In genomic region chr2:33176516-33176915, GRCm38 (mm10) we compare ENCODE assay signal across 13 mouse cellular contexts. TPM values are rescaled to one million over a fixed set of nuclear protein-coding genes. Genes with fewer than 3 reads are reported as not detected.
A peak's percentile ranks its signal among the peaks of the same experiment; 100 is the strongest.
DNase-seq lines count a peak whose midpoint lies in the region; ATAC-seq and TF ChIP-seq lines count a peak whose summit lies in the region.
"Had no signal": no experiment of that assay in that cellular context is flagged by ENCODE, and none has a peak within 500 bp of the region (broad histone marks: within the 10 kb centered on the region; RNA-seq: fewer than 3 reads in every experiment).

No protein-coding gene starts in this region.

- peak; percentile 84 for ATAC-seq in granulocyte monocyte progenitor cell, adult 5-6 weeks (replicated peaks; ENCODE audit: poor library complexity, severe bottlenecking)
- ATAC-seq in hindbrain, embryonic 14.5 days (ENCODE audit: low FRiP score) = no peak
- ATAC-seq: hindbrain, postnatal 0 days; liver, postnatal 0 days had no signal

- no peaks in the 10 kb centered on the region for H3K27me3 ChIP-seq in heart, embryonic 10.5 days (ENCODE audit: insufficient read depth, poor library complexity, severe bottlenecking)
- H3K27me3 ChIP-seq in hindbrain, embryonic 14.5 days (ENCODE audit: control insufficient read depth, insufficient read depth, low read length) = no peaks in the 10 kb centered on the region
- no peaks in the 10 kb centered on the region for H3K27me3 ChIP-seq in embryonic facial prominence, embryonic 10.5 days (replicated peaks; ENCODE audit: low read depth, poor library complexity, severe bottlenecking)
- H3K27me3 ChIP-seq: limb, embryonic 13.5 days had no signal

- no peak for TF ChIP-seq POLR2A in olfactory bulb, adult 2 months (IDR thresholded peaks at IDR 0.05; ENCODE audit: insufficient read depth, low read depth, low read length)

- peaks cover 49% of the 10 kb centered on the region for H3K4me1 ChIP-seq in heart, embryonic 10.5 days
- peaks cover 65% of the 10 kb centered on the region for H3K4me1 ChIP-seq in olfactory bulb, adult 2 months (ENCODE audit: control insufficient read depth, insufficient read depth, low read length)
- peaks cover 24% of the 10 kb centered on the region for H3K4me1 ChIP-seq in hindbrain, embryonic 14.5 days (replicated peaks; ENCODE audit: control insufficient read depth, insufficient read depth, low read length)
- H3K4me1 ChIP-seq in embryonic facial prominence, embryonic 10.5 days = peaks cover 36% of the 10 kb centered on the region

- intact Hi-C loops in heart, postnatal 10 days (cut with DNase I) = loop anchor here (5.0 kb wide), 1 partner anchor 41 kb away; the partner anchor contains the start of gene Angptl2

- H3K9ac ChIP-seq in hindbrain, embryonic 14.5 days = no peak overlapping the region
- H3K9ac ChIP-seq: limb, embryonic 13.5 days; liver, postnatal 0 days had no signal

- H3K36me3 ChIP-seq in heart, embryonic 10.5 days = no peaks in the 10 kb centered on the region
- H3K36me3 ChIP-seq in hindbrain, embryonic 14.5 days (replicated peaks; ENCODE audit: control insufficient read depth, insufficient read depth) = peaks cover 28% of the 10 kb centered on the region
- H3K36me3 ChIP-seq in embryonic facial prominence, embryonic 10.5 days (replicated peaks) = no peaks in the 10 kb centered on the region
- H3K36me3 ChIP-seq: limb, embryonic 13.5 days had no signal

- DNase-seq in heart, embryonic 10.5 days (ENCODE audit: low spot score) = no peak
- DNase-seq in heart, postnatal 10 days = no peak
- DNase-seq in spleen, postnatal 36 days (ENCODE audit: low spot score in 2 of 2) = peak; percentile 23 to 40
- DNase-seq in spleen, postnatal 10 days (ENCODE audit: low spot score in 2 of 2) = no peak
- DNase-seq in hindbrain, embryonic 14.5 days (ENCODE audit: low spot score) = no peak
- no peak for DNase-seq in embryonic facial prominence, embryonic 10.5 days (ENCODE audit: low spot score)
- DNase-seq: cerebellum, adult 8-10 months; liver, postnatal 0 days had no signal

- H3K4me3 ChIP-seq in heart, embryonic 10.5 days = no peak overlapping the region
- H3K4me3 ChIP-seq in olfactory bulb, adult 2 months (ENCODE audit: insufficient read depth, low read depth, low read length) = no peak overlapping the region
- H3K4me3 ChIP-seq in hindbrain, embryonic 14.5 days (replicated peaks; ENCODE audit: low read length) = no peak overlapping the region
- H3K4me3 ChIP-seq in embryonic facial prominence, embryonic 10.5 days = no peak overlapping the region
- H3K4me3 ChIP-seq: limb, embryonic 13.5 days had no signal

- WGBS in heart, embryonic 10.5 days = 54% methylated on average over 7 of the region's 7 CpGs
- 39% methylated on average over 7 of the region's 7 CpGs for WGBS in olfactory bulb, adult 2 months
- 43% methylated on average over 7 of the region's 7 CpGs for WGBS in hindbrain, embryonic 14.5 days
- 66% methylated on average over 7 of the region's 7 CpGs for WGBS in embryonic facial prominence, embryonic 10.5 days

- TF ChIP-seq CTCF in olfactory bulb, adult 2 months (IDR thresholded peaks at IDR 0.05; ENCODE audit: insufficient read depth, low read depth, low read length) = no peak

- H3K4me2 ChIP-seq in hindbrain, embryonic 14.5 days (replicated peaks) = no peak overlapping the region
- H3K4me2 ChIP-seq: limb, embryonic 13.5 days had no signal

- H3K27ac ChIP-seq in heart, embryonic 10.5 days = peak overlapping the region; percentile 78; the same call in 1 of the 2 replicates
- H3K27ac ChIP-seq in olfactory bulb, adult 2 months (ENCODE audit: insufficient read depth, low read depth, low read length) = peak overlapping the region; percentile 91
- H3K27ac ChIP-seq in hindbrain, embryonic 14.5 days = no peak overlapping the region
- no peak overlapping the region for H3K27ac ChIP-seq in embryonic facial prominence, embryonic 10.5 days (replicated peaks)
- H3K27ac ChIP-seq: hindbrain, postnatal 0 days; kidney, postnatal 0 days had no signal

- H3K9me3 ChIP-seq in heart, embryonic 10.5 days = no peaks in the 10 kb centered on the region
- H3K9me3 ChIP-seq in hindbrain, embryonic 14.5 days (ENCODE audit: control insufficient read depth, low read length) = no peaks in the 10 kb centered on the region
- H3K9me3 ChIP-seq in embryonic facial prominence, embryonic 10.5 days = no peaks in the 10 kb centered on the region
- H3K9me3 ChIP-seq: limb, embryonic 13.5 days had no signal

RNA-seq across cellular contexts. Expression of gene Angptl2, which starts 39.4 kb away (rescaled TPM):
- 40.4 and 49.8 TPM in 2 replicates for polyA plus RNA-seq in heart, embryonic 10.5 days (2016; fragmentation: Nextera tagmentation; extraction: Ambion mirVana)
- 100 to 1,000 TPM; 135 to 141 TPM for total RNA-seq in heart, postnatal 10 days (2021)
- total RNA-seq in granulocyte monocyte progenitor cell, adult 5-6 weeks (2014; fragmentation: Nextera tagmentation) = 0.92 and 1.6 TPM in 2 replicates
- 1.3 TPM in 2 replicates for total RNA-seq in granulocyte monocyte progenitor cell, adult 5-6 weeks (2017)
- not detected in 2 replicates for polyA plus RNA-seq in olfactory bulb, adult 2 months (2012; ENCODE audit: insufficient read depth, insufficient read length, low replicate concordance, missing spikeins)
- polyA plus RNA-seq in hindbrain, embryonic 14.5 days (2014; fragmentation: Nextera tagmentation; extraction: Ambion mirVana) = 12.2 and 14.1 TPM in 2 replicates
- polyA plus RNA-seq in embryonic facial prominence, embryonic 10.5 days (2016; fragmentation: Nextera tagmentation; extraction: Ambion mirVana) = 30.1 and 33.8 TPM in 2 replicates

RNA-seq across cellular contexts. Expression of gene Garnl3, which starts 45.1 kb away (rescaled TPM):
- 10.5 and 13.3 TPM in 2 replicates for polyA plus RNA-seq in heart, embryonic 10.5 days (2016; fragmentation: Nextera tagmentation; extraction: Ambion mirVana)
- 1 to 10 TPM; 9.2 to 9.9 TPM for total RNA-seq in heart, postnatal 10 days (2021)
- total RNA-seq in granulocyte monocyte progenitor cell, adult 5-6 weeks (2014; fragmentation: Nextera tagmentation) = not detected in 2 replicates
- 0.13 TPM in 1 of 2 replicates, not detected in the other for total RNA-seq in granulocyte monocyte progenitor cell, adult 5-6 weeks (2017)
- not detected in 2 replicates for polyA plus RNA-seq in olfactory bulb, adult 2 months (2012; ENCODE audit: insufficient read depth, insufficient read length, low replicate concordance, missing spikeins)
- 67.2 and 67.5 TPM in 2 replicates for polyA plus RNA-seq in hindbrain, embryonic 14.5 days (2014; fragmentation: Nextera tagmentation; extraction: Ambion mirVana)
- 5.7 and 10.6 TPM in 2 replicates for polyA plus RNA-seq in embryonic facial prominence, embryonic 10.5 days (2016; fragmentation: Nextera tagmentation; extraction: Ambion mirVana)

Comparison
In these comparisons a context has a peak if more than half of its experiments do, and no peak if none do; other contexts are left out.
1. DNase-seq: peak in spleen, postnatal 36 days (2 of 2); none in heart, embryonic 10.5 days (single experiment), heart, postnatal 10 days (0 of 2), spleen, postnatal 10 days (0 of 2), hindbrain, embryonic 14.5 days (single experiment) and embryonic facial prominence, embryonic 10.5 days (single experiment).
2. H3K27ac ChIP-seq: peak in heart, embryonic 10.5 days (single experiment) and olfactory bulb, adult 2 months (single experiment); none in hindbrain, embryonic 14.5 days (single experiment) and embryonic facial prominence, embryonic 10.5 days (single experiment).
3. RNA of gene Angptl2, which starts 39.4 kb away (polyA plus RNA-seq): 40.4 to 49.8 TPM in heart, embryonic 10.5 days, 30.1 to 33.8 TPM in embryonic facial prominence, embryonic 10.5 days and 12.2 to 14.1 TPM in hindbrain, embryonic 14.5 days; not detected in olfactory bulb, adult 2 months; every median in the first group is over 10 times any median in the second.